Mouse (Mus musculus) ES-E14 (cell line): ENCODE results near the gene Gm40193. TPM values are rescaled to one million over a fixed set of nuclear protein-coding genes. Genes with fewer than 3 reads are reported as not detected.

Source experiments
- DNase-seq: peaks from one replicate; pipeline ENCODE4 v3.0.0-alpha.2; 2013; ENCODE audit warnings: low read depth, low spot score
- H3K27ac ChIP-seq: 2 replicates; pipeline ENCODE4 v1.5.1; 2012; ENCODE audit warnings: low read depth, mild to moderate bottlenecking, low read length, moderate library complexity, mixed read lengths; ENCODE audit not compliant: poor library complexity, insufficient read depth, severe bottlenecking
- H3K36me3 ChIP-seq: 2 replicates; pipeline ENCODE4 v1.6.1; 2012; ENCODE audit warnings: mild to moderate bottlenecking, low read length, moderate library complexity, mixed read lengths; ENCODE audit not compliant: control insufficient read depth, poor library complexity, insufficient read depth, severe bottlenecking
- H3K4me1 ChIP-seq, 2 experiments: fragments of 150-350 bp in 1 of 2; sonication (generic) in 1 of 2; 2 replicates each; pipeline ENCODE4 v1.6.1; 2012; ENCODE audit warnings: low read length in 2 of 2, mild to moderate bottlenecking in 1 of 2, mixed read lengths in 1 of 2; ENCODE audit not compliant: control insufficient read depth in 2 of 2, insufficient read depth in 2 of 2, poor library complexity in 1 of 2
- H3K4me3 ChIP-seq, 2 experiments: fragments of 150-350 bp in 1 of 2; sonication (generic) in 1 of 2; 2 replicates each; pipeline ENCODE4 v1.5.1; 2012; ENCODE audit warnings: low read length in 2 of 2, low read depth in 1 of 2, mild to moderate bottlenecking in 1 of 2, mixed read lengths in 1 of 2; ENCODE audit not compliant: insufficient read depth in 1 of 2, poor library complexity in 1 of 2, severe bottlenecking in 1 of 2
- H3K9ac ChIP-seq: 2 replicates; pipeline ENCODE4 v1.6.1; 2012; ENCODE audit warnings: low read depth, mild to moderate bottlenecking, low read length, mixed read lengths; ENCODE audit not compliant: poor library complexity, insufficient read depth, severe bottlenecking
- H3K9me3 ChIP-seq: fragments of 150-350 bp; sonication (generic); 2 replicates; pipeline ENCODE4 v1.6.1; 2012; ENCODE audit warnings: low read depth, mild to moderate bottlenecking, low read length; ENCODE audit not compliant: control insufficient read depth, insufficient read depth
- CHD2 ChIP-seq: IDR thresholded peaks from 2 replicates; pipeline ENCODE4 v1.6.1; 2014; ENCODE audit warnings: mild to moderate bottlenecking, low read depth, low read length, inconsistent platforms
- HCFC1 ChIP-seq: IDR thresholded peaks from 2 replicates; pipeline ENCODE4 v1.6.1; 2012; ENCODE audit warnings: low read length, inconsistent platforms, borderline replicate concordance; ENCODE audit not compliant: insufficient read depth
- MAFK ChIP-seq: IDR thresholded peaks from 2 replicates; pipeline ENCODE4 v1.6.1; 2014; ENCODE audit warnings: mild to moderate bottlenecking, low read depth, low read length, inconsistent platforms; ENCODE audit not compliant: insufficient read depth
- ZC3H11A ChIP-seq: IDR thresholded peaks from 2 replicates; pipeline ENCODE4 v1.6.1; 2012; ENCODE audit warnings: low read depth, mild to moderate bottlenecking, inconsistent platforms, low read length, borderline replicate concordance
- ZNF384 ChIP-seq: IDR thresholded peaks from 2 replicates; pipeline ENCODE4 v1.6.1; 2012; ENCODE audit warnings: low read depth, low read length, inconsistent platforms
- in situ Hi-C, 2 experiments: fragments of 600-800 bp; cut with MboI; formaldehyde crosslinking; loops; one replicate each; pipeline ENCODE4 v1.15.1; 2025; ENCODE audit warnings: low sequenced_read_pairs in 2 of 2, inconsistent platforms in 1 of 2; ENCODE audit not compliant: unreplicated experiment in 2 of 2
- total RNA-seq: library from RNA; depleted of rRNA; stranded (reverse); fragments of 300-350 nt; gene quantifications from 2 replicates; pipeline ENCODE4 v1.2.3, GENCODE M21; 2012

The Gm40193 gene
- total RNA-seq, 1 experiment: not detected

DNA sequence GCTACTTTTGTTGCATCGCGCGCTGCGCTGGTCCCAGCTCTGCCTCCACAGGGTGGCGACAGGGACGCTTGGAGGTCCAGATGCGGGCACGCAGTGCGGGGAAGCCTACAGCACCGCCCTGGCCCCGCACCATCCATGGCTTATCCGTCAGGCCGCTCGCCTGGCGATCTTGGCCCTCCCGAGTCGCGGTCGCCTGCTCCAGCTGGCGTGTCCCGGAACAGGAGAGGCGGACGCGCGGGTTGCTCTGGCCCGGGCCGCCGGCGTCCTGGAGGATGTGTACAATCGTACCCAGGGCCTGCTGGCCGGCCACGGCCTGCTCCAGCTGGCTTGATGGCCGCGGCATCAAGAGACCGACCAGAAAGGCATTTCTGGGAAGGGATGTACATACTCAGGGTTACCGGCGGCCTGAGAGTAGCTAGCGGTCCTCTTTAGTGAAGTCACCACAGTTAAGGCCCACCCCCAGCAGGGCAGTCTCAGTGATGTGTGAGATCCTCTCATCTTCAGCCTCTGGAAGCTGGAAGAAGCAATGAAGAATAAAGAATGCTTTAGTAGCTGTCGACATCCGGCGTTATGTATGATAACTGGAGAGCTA is 12.5 kb downstream of the Gm40193 start:
- Histone ChIP-seq H3K9ac (peak overlapping the region; percentile 58), H3K4me3 (peak overlapping the region; percentile 55 to 61), H3K36me3 (no peaks in the 10 kb centered on the region), H3K27ac (no peak overlapping the region), H3K9me3 (no peaks in the 10 kb centered on the region), H3K4me1 (peaks cover 0 to 4% of the 10 kb centered on the region in 2 experiments; a peak in 1 of 4 replicates)
- TF ChIP-seq ZC3H11A (no peak), HCFC1 (no peak), MAFK (no peak), ZNF384 (no peak), CHD2 (no peak)
- no peak for DNase-seq
- in situ Hi-C loops: no loop called here

DNA sequence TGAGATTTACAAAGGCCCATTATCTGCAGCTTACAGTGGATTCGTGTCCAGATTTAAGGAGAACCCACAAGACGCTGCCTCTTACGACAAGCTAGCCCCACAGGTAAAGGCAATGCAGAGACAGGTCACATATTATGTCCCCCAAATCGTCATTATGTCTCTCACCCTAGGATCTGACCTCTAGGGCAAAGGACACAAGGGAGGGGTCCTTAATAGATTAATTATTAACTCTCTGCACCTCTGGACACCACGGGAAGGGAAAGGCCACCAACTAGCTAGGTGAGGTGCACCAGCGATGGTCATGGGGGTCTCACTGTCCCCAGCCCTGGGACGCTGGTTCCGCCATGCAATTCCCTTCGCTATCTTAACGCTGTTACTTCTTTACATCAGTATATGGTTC is 13.8 kb downstream of the Gm40193 start, which contains the start of gene Gltpd2:
Gene Gltpd2, plus strand, starts transcription at position 274 of the 400 bp plus-strand sequence.
- DNase-seq: no peak
- Histone ChIP-seq H3K27ac (no peak within 1 kb of the TSS), H3K9ac (peak within 1 kb of the TSS; percentile 58), H3K4me1 (peaks cover 0 to 4% of the 10 kb centered on the region in 2 experiments; a peak in 1 of 4 replicates), H3K4me3 (peak within 1 kb of the TSS; percentile 55 to 61), H3K9me3 (no peaks in the 10 kb centered on the region), H3K36me3 (no peaks in the 10 kb centered on the region)
- TF ChIP-seq CHD2 (no peak), ZNF384 (no peak), HCFC1 (no peak), ZC3H11A (no peak), MAFK (no peak)
- in situ Hi-C loops: no loop called here

DNA sequence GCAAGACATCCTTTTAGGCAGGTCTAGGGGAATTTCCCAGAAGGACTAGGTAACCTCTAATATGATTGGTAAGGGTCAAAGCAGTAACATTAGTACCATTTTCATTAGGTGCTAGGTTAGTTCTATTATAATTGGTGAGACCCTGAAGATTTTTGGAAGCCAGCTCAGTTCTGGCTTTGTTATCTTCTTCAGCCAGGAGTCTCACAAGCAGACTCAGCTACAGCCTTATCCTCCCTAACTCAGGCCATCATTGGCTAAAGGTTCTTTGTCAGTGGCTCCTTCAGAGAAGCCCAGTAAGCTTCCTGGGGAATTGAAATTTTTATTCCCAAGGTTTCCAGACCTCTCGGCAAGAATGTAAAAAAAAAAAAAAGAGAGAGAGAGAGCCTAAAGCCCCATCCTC is 14.3 kb downstream of the Gm40193 start:
- peaks cover 0 to 7% of the 10 kb centered on the region in 2 experiments; a peak in 1 of 4 replicates for H3K4me1 ChIP-seq
- no peaks in the 10 kb centered on the region for H3K36me3 ChIP-seq
- H3K9me3 ChIP-seq: no peaks in the 10 kb centered on the region
- no peak overlapping the region for H3K4me3 ChIP-seq
- DNase-seq: no peak
- H3K9ac ChIP-seq: no peak overlapping the region
- no peak for TF ChIP-seq ZC3H11A
- no peak for TF ChIP-seq CHD2
- TF ChIP-seq MAFK: no peak
- TF ChIP-seq ZNF384: no peak
- no peak for TF ChIP-seq HCFC1
- in situ Hi-C loops: no loop called here
- no peak overlapping the region for H3K27ac ChIP-seq

- no peak for TF ChIP-seq ZNF384
- TF ChIP-seq CHD2: no peak
- TF ChIP-seq ZC3H11A: peak; percentile 55; the same call in 1 of the 2 replicates
- peak; percentile 46; the same call in 1 of the 2 replicates for TF ChIP-seq MAFK
- no peak for TF ChIP-seq HCFC1
These were observed 16.4 kb downstream of the Gm40193 start for GRCm38 (mm10) chr11:70516352-70516751.

GRCm38 (mm10) chr11:70514288-70514687 is 18.5 kb downstream of the Gm40193 start, which contains the start of gene Vmo1:
TSS of gene Vmo1 (minus strand) at chr11:70514616.
- Histone ChIP-seq H3K4me3 (no peak within 1 kb of the TSS), H3K9me3 (no peaks in the 10 kb centered on the region), H3K36me3 (no peaks in the 10 kb centered on the region), H3K9ac (no peak within 1 kb of the TSS), H3K27ac (no peak within 1 kb of the TSS), H3K4me1 (peaks cover 0 to 12% of the 10 kb centered on the region in 2 experiments; a peak in 1 of 4 replicates)
- in situ Hi-C loops: no loop called here
- no peak for TF ChIP-seq ZC3H11A
- no peak for TF ChIP-seq HCFC1
- DNase-seq: no peak

More at GRCm38 (mm10) chr11:70516352-70516751, 16.4 kb downstream of the Gm40193 start:
- H3K9ac ChIP-seq: no peak overlapping the region
- H3K27ac ChIP-seq: no peak overlapping the region
- in situ Hi-C loops: no loop called here
- no peak overlapping the region for H3K4me3 ChIP-seq
- peaks cover 0 to 9% of the 10 kb centered on the region in 2 experiments; a peak in 1 of 4 replicates for H3K4me1 ChIP-seq
- no peaks in the 10 kb centered on the region for H3K9me3 ChIP-seq
- DNase-seq: no peak
- H3K36me3 ChIP-seq: no peaks in the 10 kb centered on the region
